Mouse (Mus musculus) embryonic facial prominence, embryonic 13.5 days (tissue): ENCODE measurements at regions not wholly inside any gene's neighbourhood (a gene's known extent, or its start where the extent isn't known, plus 50 kb on each side); places are given as distances from the start of the nearest gene placed in this dataset.

Source experiments
- ATAC-seq: fragments of 200-750 bp; cut with Nextera tagmentation; 2 replicates; pipeline ENCODE4 v1.8.0; 2017; ENCODE audit warnings: low read depth; ENCODE audit not compliant: insufficient number of reproducible peaks, insufficient read depth, low FRiP score, low TSS enrichment
- H3K27ac ChIP-seq: fragments of 300-500 bp; sonication (generic); 2 replicates; pipeline ENCODE4 v1.5.1; 2015; ENCODE audit warnings: moderate library complexity, mild to moderate bottlenecking, inconsistent platforms
- H3K27me3 ChIP-seq: fragments of 300-500 bp; sonication (generic); 2 replicates; pipeline ENCODE4 v1.6.1; 2015; ENCODE audit warnings: mild to moderate bottlenecking, inconsistent platforms
- H3K36me3 ChIP-seq: fragments of 300-500 bp; sonication (generic); 2 replicates; pipeline ENCODE4 v1.6.1; 2015; ENCODE audit warnings: mild to moderate bottlenecking, inconsistent platforms
- H3K4me1 ChIP-seq: fragments of 300-500 bp; sonication (generic); 2 replicates; pipeline ENCODE4 v1.6.1; 2015; ENCODE audit warnings: inconsistent platforms
- H3K4me2 ChIP-seq: fragments of 300-500 bp; sonication (generic); 2 replicates; pipeline ENCODE4 v1.6.1; 2015; ENCODE audit warnings: moderate library complexity, mild to moderate bottlenecking, inconsistent platforms
- H3K4me3 ChIP-seq: fragments of 300-500 bp; sonication (generic); 2 replicates; pipeline ENCODE4 v1.5.1; 2015; ENCODE audit warnings: mild to moderate bottlenecking, inconsistent platforms
- H3K9ac ChIP-seq: fragments of 300-500 bp; sonication (generic); 2 replicates; pipeline ENCODE4 v1.6.1; 2015; ENCODE audit warnings: mild to moderate bottlenecking, inconsistent platforms
- H3K9me3 ChIP-seq: fragments of 300-500 bp; sonication (generic); 2 replicates; pipeline ENCODE4 v1.6.1; 2016; ENCODE audit warnings: inconsistent platforms
- WGBS: fragments of 180-500 bp; shearing (Covaris S2); methylation state at CpG from one replicate; pipeline ENCODE4 v1.1.7; 2015; ENCODE audit warnings: mixed read lengths; 5-methylcytosine and 5-hydroxymethylcytosine counted together

GRCm38 (mm10) chr4:9780179-9780578 is 1094.1 kb upstream of the 2610301B20Rik start:
- Histone ChIP-seq H3K4me3 (no peak overlapping the region), H3K4me2 (no peak overlapping the region), H3K4me1 (no peaks in the 10 kb centered on the region), H3K27ac (no peak overlapping the region), H3K27me3 (no peaks in the 10 kb centered on the region), H3K9me3 (no peaks in the 10 kb centered on the region), H3K36me3 (no peaks in the 10 kb centered on the region), H3K9ac (no peak overlapping the region)
- 40% methylated on average over 9 of the region's 9 CpGs for WGBS
- no peak for ATAC-seq

GRCm38 (mm10) chr4:9781318-9781717 is 1093.0 kb upstream of the 2610301B20Rik start:
- H3K36me3 ChIP-seq: no peaks in the 10 kb centered on the region
- 71% methylated on average over 2 of the region's 2 CpGs for WGBS
- no peaks in the 10 kb centered on the region for H3K4me1 ChIP-seq
- no peaks in the 10 kb centered on the region for H3K9me3 ChIP-seq
- ATAC-seq: no peak
- H3K4me2 ChIP-seq: no peak overlapping the region
- H3K27me3 ChIP-seq: no peaks in the 10 kb centered on the region
- H3K9ac ChIP-seq: no peak overlapping the region
- H3K27ac ChIP-seq: no peak overlapping the region
- H3K4me3 ChIP-seq: no peak overlapping the region

- ATAC-seq: peak; percentile 74
- WGBS: 32% methylated on average over 5 of the region's 5 CpGs
These were observed 1086.4 kb upstream of the 2610301B20Rik start for GRCm38 (mm10) chr4:9787795-9788365.

GRCm38 (mm10) chr4:9790478-9790877 is 1083.8 kb upstream of the 2610301B20Rik start:
- Histone ChIP-seq H3K4me3 (no peak overlapping the region), H3K9ac (no peak overlapping the region), H3K4me2 (no peak overlapping the region), H3K9me3 (no peaks in the 10 kb centered on the region), H3K4me1 (peaks cover 15% of the 10 kb centered on the region), H3K36me3 (no peaks in the 10 kb centered on the region), H3K27ac (no peak overlapping the region), H3K27me3 (no peaks in the 10 kb centered on the region)
- ATAC-seq: no peak
- WGBS: 90% methylated on average over 8 of the region's 8 CpGs

More at GRCm38 (mm10) chr4:9787795-9788365, 1086.4 kb upstream of the 2610301B20Rik start:
- Histone ChIP-seq H3K27me3 (no peaks in the 10 kb centered on the region), H3K27ac (peak overlapping the region; percentile 68), H3K9me3 (no peaks in the 10 kb centered on the region), H3K9ac (no peak overlapping the region), H3K36me3 (no peaks in the 10 kb centered on the region), H3K4me1 (peaks cover 15% of the 10 kb centered on the region), H3K4me3 (no peak overlapping the region), H3K4me2 (no peak overlapping the region)
